7 mouse cellular contexts compared by ENCODE assay signal in the genomic region with DNA sequence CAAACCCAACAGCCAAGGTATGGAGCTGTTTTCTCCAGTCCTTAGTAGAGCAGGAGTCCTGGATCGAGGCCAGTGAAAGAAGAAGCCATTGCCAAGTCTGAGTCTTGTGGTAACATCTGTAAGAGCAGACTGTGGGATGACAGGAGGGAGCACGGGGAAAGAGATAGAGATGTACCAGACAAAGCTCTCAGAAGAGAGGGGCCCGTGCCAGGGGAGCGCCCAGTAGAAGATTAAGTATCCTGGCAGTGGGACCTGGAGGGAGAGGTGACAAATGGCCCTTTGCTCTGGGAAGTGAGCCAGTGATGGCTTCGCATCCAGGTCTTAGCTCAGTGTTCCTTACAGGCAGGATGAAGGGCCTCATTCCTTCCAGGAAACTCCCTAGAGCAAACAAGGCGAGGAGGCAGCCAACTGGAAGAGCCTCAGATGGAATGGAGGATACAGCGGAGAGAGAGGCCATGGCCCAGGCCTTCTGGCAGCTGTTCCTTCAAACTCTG.
A peak's percentile ranks its signal among the peaks of the same experiment; 100 is the strongest.
DNase-seq lines count a peak whose midpoint lies in the region; ATAC-seq lines count a peak whose summit lies in the region.

No protein-coding gene starts in this region.

- peak; percentile 24 to 40 for DNase-seq in adrenal gland, adult 18-20 months (ENCODE audit: low spot score in 2 of 2)
- peak; percentile 55 for DNase-seq in adrenal gland, postnatal 25 days
- peak; percentile 40 to 72 for DNase-seq in gastrocnemius, postnatal 4 days (ENCODE audit: low spot score in 2 of 2)
- peak; percentile 60 to 84 for DNase-seq in kidney, postnatal 25 days
- peak; percentile 52 for DNase-seq in testis, postnatal 10 days (ENCODE audit: low spot score)
- DNase-seq in left cerebral cortex, adult 11 months (ENCODE audit: low spot score): no peak

- ATAC-seq in monocyte, adult 5-6 weeks (replicated peaks; ENCODE audit: insufficient number of reproducible peaks, low FRiP score, low TSS enrichment, poor library complexity, severe bottlenecking): no peak
